Mouse (Mus musculus) 3134 (cell line): ENCODE results near the gene Ramp3.

Experiments used
- DNase-seq: peaks from one replicate; pipeline ENCODE4 v3.0.0-alpha.2; 2011; ENCODE audit warnings: low spot score; ENCODE audit not compliant: insufficient read length; ENCODE audit errors: extremely low read depth

The Ramp3 gene

DNA sequence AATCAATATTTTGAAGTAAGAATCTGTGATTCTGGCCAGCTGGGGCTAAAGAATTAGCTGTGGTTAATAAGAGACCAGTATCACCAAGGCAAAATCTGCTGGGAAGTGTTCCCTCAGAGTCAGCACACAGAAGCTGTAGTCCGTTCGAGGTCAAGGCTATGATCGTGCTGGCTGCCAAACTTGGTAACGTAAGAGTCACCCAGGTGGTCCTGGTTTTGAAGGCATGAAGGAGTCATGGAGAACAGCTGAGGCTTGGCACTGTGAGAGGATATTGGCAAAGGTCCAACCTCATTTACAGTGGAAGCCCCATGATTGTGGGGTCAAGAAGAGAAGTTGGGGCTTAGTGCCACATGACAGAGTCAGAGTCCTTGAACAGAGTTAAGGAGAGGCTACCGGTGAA, 68.6 kb downstream of the Ramp3 start:
- DNase-seq: no peak
